Mouse (Mus musculus) forebrain, embryonic 13.5 days (tissue): ENCODE results near the gene Ttc7. TPM values are rescaled to one million over a fixed set of nuclear protein-coding genes. Genes with fewer than 3 reads are reported as not detected.
"Not testable (repeated sequence)": the region's sequence is repeated elsewhere in the genome, so short reads cannot be mapped to it uniquely, and the experiment has no call there.

ENCODE experiments used
- ATAC-seq: fragments of 200-750 bp; cut with Nextera tagmentation; 2 replicates; pipeline ENCODE4 v1.8.0; 2017
- H3K27ac ChIP-seq: fragments of 300-500 bp; sonication (generic); 2 replicates; pipeline ENCODE4 v1.5.1; 2015; ENCODE audit warnings: inconsistent platforms, mild to moderate bottlenecking, moderate library complexity
- H3K27me3 ChIP-seq: fragments of 300-500 bp; sonication (generic); 2 replicates; pipeline ENCODE4 v1.6.1; 2015; ENCODE audit warnings: mild to moderate bottlenecking, inconsistent platforms
- H3K36me3 ChIP-seq: fragments of 300-500 bp; sonication (generic); 2 replicates; pipeline ENCODE4 v1.6.1; 2015; ENCODE audit warnings: mild to moderate bottlenecking, inconsistent platforms; ENCODE audit not compliant: poor library complexity, severe bottlenecking
- H3K4me1 ChIP-seq: fragments of 300-500 bp; sonication (generic); 2 replicates; pipeline ENCODE4 v1.6.1; 2015; ENCODE audit warnings: inconsistent platforms
- H3K4me2 ChIP-seq: fragments of 300-500 bp; sonication (generic); 2 replicates; pipeline ENCODE4 v1.6.1; 2015; ENCODE audit warnings: inconsistent platforms, mild to moderate bottlenecking, moderate library complexity
- H3K4me3 ChIP-seq: fragments of 300-500 bp; sonication (generic); 2 replicates; pipeline ENCODE4 v1.5.1; 2015; ENCODE audit warnings: mild to moderate bottlenecking, inconsistent platforms
- H3K9ac ChIP-seq: fragments of 300-500 bp; sonication (generic); 2 replicates; pipeline ENCODE4 v1.6.1; 2015; ENCODE audit warnings: mild to moderate bottlenecking, inconsistent platforms
- H3K9me3 ChIP-seq: fragments of 300-500 bp; sonication (generic); replicated peaks from 2 replicates; pipeline ENCODE4 v1.6.1; 2016; ENCODE audit warnings: inconsistent platforms
- WGBS: fragments of 180-500 bp; shearing (Covaris S2); methylation state at CpG from one replicate; pipeline ENCODE4 v1.1.7; 2015; 5-methylcytosine and 5-hydroxymethylcytosine counted together
- polyA plus RNA-seq: library from polyadenylated mRNA; unstranded; fragments of >200 nt; fragmentation: Nextera tagmentation; extraction: Ambion mirVana; gene quantifications from 2 replicates; pipeline ENCODE4 v1.2.1, GENCODE M21; 2015

The Ttc7 gene
- polyA plus RNA-seq, 1 experiment from 2014 or later = 5.1 TPM

- Histone ChIP-seq H3K36me3 (no peaks in the 10 kb centered on the region), H3K4me1 (peaks cover 6% of the 10 kb centered on the region; the same call in 1 of the 2 replicates), H3K9ac (no peak overlapping the region), H3K27me3 (peaks cover 23% of the 10 kb centered on the region), H3K4me2 (no peak overlapping the region), H3K27ac (no peak overlapping the region), H3K4me3 (no peak overlapping the region), H3K9me3 (no peaks in the 10 kb centered on the region)
- ATAC-seq = no peak
- 74% methylated on average over 5 of the region's 5 CpGs for WGBS
Observed at GRCm38 (mm10) chr17:87289367-87289766, 6.7 kb downstream of the Ttc7 start.

DNA sequence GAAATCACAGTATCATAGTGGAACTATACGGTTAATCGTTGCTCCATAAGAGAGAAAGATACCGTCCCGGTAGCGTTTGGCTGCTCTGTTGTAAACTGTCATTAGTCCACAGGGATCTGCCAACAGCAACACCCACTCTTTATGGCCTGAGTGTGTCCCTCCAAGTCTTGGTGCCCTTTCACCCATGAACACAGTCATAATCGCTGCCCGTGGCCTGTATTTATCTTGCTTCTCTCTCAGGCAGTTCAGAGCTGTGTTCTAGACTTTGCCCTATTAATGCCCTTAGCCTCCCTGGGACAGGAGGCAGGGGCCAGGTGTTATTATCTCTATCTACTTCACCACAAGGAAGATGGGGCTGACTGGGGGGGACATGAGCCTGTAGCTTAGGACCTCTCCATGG, 8.4 kb downstream of the Ttc7 start:
- ATAC-seq = no peak
- Histone ChIP-seq H3K4me3 (no peak overlapping the region), H3K27me3 (peaks cover 6% of the 10 kb centered on the region; the same call in 1 of the 2 replicates), H3K4me2 (no peak overlapping the region), H3K9me3 (no peaks in the 10 kb centered on the region), H3K27ac (no peak overlapping the region), H3K4me1 (peaks cover 5% of the 10 kb centered on the region; the same call in 1 of the 2 replicates), H3K36me3 (no peaks in the 10 kb centered on the region), H3K9ac (no peak overlapping the region)
- WGBS = 92% methylated on average over 7 of the region's 7 CpGs

DNA sequence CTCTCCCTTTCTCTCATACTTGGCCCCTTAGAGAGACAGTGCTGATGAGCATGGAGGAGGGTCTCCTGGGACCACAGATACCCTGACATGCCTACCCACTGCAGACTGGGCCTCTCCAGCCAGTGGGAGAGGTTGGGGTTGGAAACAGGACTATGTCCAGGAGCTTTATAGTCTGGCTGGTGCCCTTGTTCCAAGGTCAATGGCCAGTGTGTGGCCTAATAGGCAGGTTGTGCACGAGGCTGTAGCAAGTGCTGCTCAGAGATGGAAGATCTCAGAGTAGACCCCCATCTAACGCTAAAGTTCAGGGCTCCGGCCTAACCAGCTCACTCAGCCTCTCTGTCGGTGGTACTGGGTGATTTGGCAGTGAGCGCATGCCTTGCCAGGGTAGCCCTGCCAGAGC, 9.1 kb downstream of the Ttc7 start:
- ATAC-seq = no peak
- no peaks in the 10 kb centered on the region for H3K36me3 ChIP-seq
- H3K4me3 ChIP-seq = no peak overlapping the region
- peaks cover 5% of the 10 kb centered on the region; the same call in 1 of the 2 replicates for H3K4me1 ChIP-seq
- no peak overlapping the region for H3K9ac ChIP-seq
- H3K27me3 ChIP-seq = peaks cover 4% of the 10 kb centered on the region; the same call in 1 of the 2 replicates
- H3K9me3 ChIP-seq = no peaks in the 10 kb centered on the region
- H3K4me2 ChIP-seq = no peak overlapping the region
- WGBS = 94% methylated on average over 5 of the region's 5 CpGs
- no peak overlapping the region for H3K27ac ChIP-seq

GRCm38 (mm10) chr17:87293125-87293524, 10.4 kb downstream of the Ttc7 start:
- no peak overlapping the region for H3K9ac ChIP-seq
- no peak for ATAC-seq
- H3K4me1 ChIP-seq = peaks cover 3% of the 10 kb centered on the region; the same call in 1 of the 2 replicates
- H3K27me3 ChIP-seq = no peaks in the 10 kb centered on the region
- 90% methylated on average over 5 of the region's 5 CpGs for WGBS
- no peak overlapping the region for H3K4me3 ChIP-seq
- H3K36me3 ChIP-seq = no peaks in the 10 kb centered on the region
- H3K4me2 ChIP-seq = no peak overlapping the region
- H3K27ac ChIP-seq = no peak overlapping the region
- H3K9me3 ChIP-seq = no peaks in the 10 kb centered on the region

DNA sequence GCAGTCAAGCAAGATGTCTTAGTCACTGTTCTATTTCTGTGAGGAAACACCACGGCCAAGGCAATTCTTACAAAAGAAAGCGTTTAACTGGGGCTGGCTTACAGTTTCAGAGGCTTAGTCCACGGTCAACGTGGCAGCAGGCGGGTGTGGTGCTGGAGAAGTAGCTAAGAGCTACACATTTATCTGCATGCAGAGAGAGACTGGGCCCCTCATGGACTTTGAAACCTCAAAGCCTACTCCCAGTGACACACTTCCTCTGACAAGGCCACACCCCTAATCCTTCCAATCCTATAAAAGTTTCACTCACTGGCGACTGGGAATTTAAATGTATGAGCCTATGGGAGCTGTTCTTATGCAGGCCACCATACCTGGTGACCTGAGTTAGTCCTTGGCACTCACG, 13.1 kb downstream of the Ttc7 start:
- no peaks in the 10 kb centered on the region for H3K9me3 ChIP-seq
- no peak overlapping the region for H3K9ac ChIP-seq
- H3K4me1 ChIP-seq = no peaks in the 10 kb centered on the region
- no peaks in the 10 kb centered on the region for H3K36me3 ChIP-seq
- no peak overlapping the region for H3K27ac ChIP-seq
- H3K4me3 ChIP-seq = no peak overlapping the region
- H3K27me3 ChIP-seq = no peaks in the 10 kb centered on the region
- 83% methylated on average over 7 of the region's 7 CpGs for WGBS
- ATAC-seq = no peak
- H3K4me2 ChIP-seq = no peak overlapping the region

DNA sequence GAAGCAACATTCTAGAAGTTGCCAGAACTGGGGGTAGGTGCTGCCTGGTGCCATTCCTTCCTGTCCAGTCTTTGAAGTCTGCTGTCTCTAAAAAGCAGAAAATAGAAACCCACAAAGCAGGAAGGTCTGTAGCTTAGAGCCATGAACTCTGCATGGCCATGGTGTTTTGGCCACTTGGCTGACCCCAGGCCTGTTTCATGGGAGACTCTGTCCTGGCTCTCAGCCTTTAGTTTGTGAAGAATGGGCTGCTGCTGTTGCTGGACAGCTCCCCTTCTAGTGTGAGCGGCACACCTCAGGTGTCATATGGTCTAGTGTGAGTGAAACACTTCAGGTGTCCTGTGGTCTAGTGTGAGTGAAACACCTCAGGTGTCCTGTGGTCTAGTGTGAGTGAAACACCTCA, 14.0 kb downstream of the Ttc7 start:
- not testable (repeated sequence) for H3K4me3 ChIP-seq, H3K9me3 ChIP-seq, H3K4me1 ChIP-seq, H3K27me3 ChIP-seq, H3K27ac ChIP-seq, H3K36me3 ChIP-seq, H3K9ac ChIP-seq, ATAC-seq, H3K4me2 ChIP-seq
- 89% methylated on average over 1 of the region's 1 CpGs for WGBS

DNA sequence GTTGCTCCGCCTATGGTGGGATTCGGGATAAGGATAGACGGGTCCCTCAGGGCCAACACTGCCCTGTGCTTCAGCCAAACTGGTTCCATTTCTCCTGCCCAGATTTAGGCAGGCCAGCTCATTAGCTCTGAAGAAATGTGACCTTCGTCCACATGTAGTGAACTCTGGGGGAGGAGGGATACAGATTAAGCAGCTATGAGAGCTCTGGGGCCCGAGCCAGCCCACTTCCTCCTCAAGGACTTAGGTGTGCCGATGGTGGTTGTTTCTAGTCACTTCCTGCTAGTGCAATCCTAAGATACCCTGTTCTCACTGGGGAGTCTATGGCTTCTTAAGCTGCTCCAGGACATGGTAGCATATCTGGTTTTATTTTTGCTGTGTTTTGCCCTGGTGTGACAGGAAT, 16.3 kb downstream of the Ttc7 start:
- H3K9ac ChIP-seq = no peak overlapping the region

GRCm38 (mm10) chr17:87300340-87300739, 17.7 kb downstream of the Ttc7 start:
- H3K27ac ChIP-seq = no peak overlapping the region
- 79% methylated on average over 10 of the region's 10 CpGs for WGBS
- no peaks in the 10 kb centered on the region for H3K4me1 ChIP-seq
- no peaks in the 10 kb centered on the region for H3K27me3 ChIP-seq
- no peak overlapping the region for H3K9ac ChIP-seq
- no peaks in the 10 kb centered on the region for H3K36me3 ChIP-seq
- H3K4me2 ChIP-seq = no peak overlapping the region
- H3K9me3 ChIP-seq = no peaks in the 10 kb centered on the region
- no peak overlapping the region for H3K4me3 ChIP-seq
- ATAC-seq = no peak

More for the DNA sequence above, 16.3 kb downstream of the Ttc7 start:
- H3K36me3 ChIP-seq = no peaks in the 10 kb centered on the region
- H3K27ac ChIP-seq = no peak overlapping the region
- no peak for ATAC-seq
- H3K4me2 ChIP-seq = no peak overlapping the region
- H3K9me3 ChIP-seq = no peaks in the 10 kb centered on the region
- WGBS = 85% methylated on average over 6 of the region's 6 CpGs
- H3K4me1 ChIP-seq = no peaks in the 10 kb centered on the region
- no peaks in the 10 kb centered on the region for H3K27me3 ChIP-seq
- H3K4me3 ChIP-seq = no peak overlapping the region

DNA sequence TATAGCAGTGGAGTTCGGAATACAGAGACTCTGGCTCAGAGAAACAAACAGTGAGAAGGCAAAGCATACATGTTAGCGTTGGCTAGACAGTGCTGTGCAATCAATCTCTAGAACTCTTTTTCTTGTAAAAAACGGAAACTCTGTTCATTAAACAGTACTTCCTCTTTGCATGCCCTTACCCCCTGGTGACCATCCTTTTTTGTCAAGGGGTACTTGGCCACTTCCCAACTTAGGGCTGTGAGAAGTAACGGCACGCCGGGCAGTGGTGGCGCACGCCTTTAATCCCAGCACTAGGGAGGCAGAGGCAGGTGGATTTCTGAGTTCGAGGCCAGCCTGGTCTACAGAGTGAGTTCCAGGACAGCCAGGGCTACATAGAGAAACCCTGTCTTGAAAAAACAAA, 18.9 kb downstream of the Ttc7 start:
- WGBS = 86% methylated on average over 9 of the region's 9 CpGs
- H3K9ac ChIP-seq, H3K4me1 ChIP-seq, H3K36me3 ChIP-seq, H3K27ac ChIP-seq, H3K4me2 ChIP-seq, H3K9me3 ChIP-seq, H3K27me3 ChIP-seq, ATAC-seq, H3K4me3 ChIP-seq: not testable (repeated sequence)

- Histone ChIP-seq H3K4me1 (no peaks in the 10 kb centered on the region), H3K9me3 (no peaks in the 10 kb centered on the region), H3K36me3 (no peaks in the 10 kb centered on the region), H3K27ac (no peak overlapping the region), H3K4me2 (no peak overlapping the region), H3K4me3 (no peak overlapping the region), H3K27me3 (no peaks in the 10 kb centered on the region), H3K9ac (no peak overlapping the region)
- WGBS = 86% methylated on average over 13 of the region's 13 CpGs
- no peak for ATAC-seq
Observed at GRCm38 (mm10) chr17:87302014-87302794, 19.5 kb downstream of the Ttc7 start.

DNA sequence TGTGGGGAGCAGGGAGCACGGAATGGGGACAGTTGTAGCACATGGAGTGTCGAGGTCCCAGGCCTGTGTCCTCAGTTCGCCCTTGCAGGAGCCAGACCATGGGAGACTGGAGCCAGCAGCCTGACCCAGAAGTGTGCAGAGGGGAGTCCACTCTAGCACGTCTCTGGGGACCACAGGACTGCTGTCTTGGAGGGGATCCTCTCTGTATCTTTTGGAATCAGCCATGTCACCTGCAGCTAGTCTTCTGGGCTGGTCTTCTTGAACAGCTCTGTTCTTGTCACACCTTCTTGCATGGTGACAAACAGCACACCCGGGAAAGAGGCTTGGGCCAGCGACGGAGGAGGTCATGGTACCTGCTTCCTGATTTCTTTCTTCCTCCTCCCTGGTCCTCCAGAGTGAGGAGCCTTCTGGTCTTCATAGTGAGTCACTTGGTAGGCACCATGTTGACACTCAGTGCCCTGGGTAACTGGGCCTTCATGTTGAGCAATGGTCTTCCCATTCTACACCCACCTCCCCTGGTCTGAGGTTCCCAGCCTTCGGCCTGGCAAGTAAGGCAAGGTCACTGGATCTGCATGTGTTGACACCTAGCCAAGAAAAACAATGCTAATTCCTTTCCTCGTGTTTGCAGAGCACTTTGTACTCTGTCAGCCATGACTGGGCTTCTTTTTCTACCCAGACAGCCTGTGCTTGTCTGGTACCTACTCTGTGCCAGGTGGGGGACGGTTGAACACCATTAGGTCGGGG, 21.6 kb downstream of the Ttc7 start:
- 86% methylated on average over 11 of the region's 11 CpGs for WGBS
- Histone ChIP-seq H3K27ac (no peak overlapping the region), H3K4me2 (no peak overlapping the region)

DNA sequence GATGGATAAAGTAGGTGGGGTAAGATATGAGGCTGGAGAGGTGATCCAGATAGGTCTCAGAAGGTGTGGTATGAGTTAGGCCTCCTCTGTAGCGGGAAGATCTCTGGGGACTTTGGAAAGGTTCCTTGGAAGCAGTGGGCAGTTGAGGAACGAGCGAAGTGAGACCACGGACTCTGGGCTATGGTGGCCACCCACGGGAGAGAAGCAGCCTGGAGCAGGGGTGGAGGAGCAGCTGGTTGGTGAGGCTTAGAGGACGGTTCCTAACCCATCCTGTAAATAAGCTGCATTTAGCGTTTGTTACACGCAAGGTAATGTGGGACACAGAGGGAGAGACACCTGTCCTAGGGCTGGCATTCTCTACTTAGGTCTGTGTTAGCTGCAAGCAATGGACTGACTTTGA, 22.4 kb downstream of the Ttc7 start:
- H3K36me3 ChIP-seq = no peaks in the 10 kb centered on the region
- no peak overlapping the region for H3K4me2 ChIP-seq
- ATAC-seq = no peak
- WGBS = 94% methylated on average over 8 of the region's 8 CpGs
- no peaks in the 10 kb centered on the region for H3K4me1 ChIP-seq
- no peak overlapping the region for H3K4me3 ChIP-seq
- no peaks in the 10 kb centered on the region for H3K27me3 ChIP-seq
- no peak overlapping the region for H3K9ac ChIP-seq
- H3K27ac ChIP-seq = no peak overlapping the region
- no peaks in the 10 kb centered on the region for H3K9me3 ChIP-seq

More for the DNA sequence above, 21.6 kb downstream of the Ttc7 start:
- no peaks in the 10 kb centered on the region for H3K36me3 ChIP-seq
- H3K9ac ChIP-seq = no peak overlapping the region
- ATAC-seq = no peak
- H3K4me1 ChIP-seq = no peaks in the 10 kb centered on the region
- no peaks in the 10 kb centered on the region for H3K9me3 ChIP-seq
- H3K27me3 ChIP-seq = no peaks in the 10 kb centered on the region
- H3K4me3 ChIP-seq = no peak overlapping the region
